Mouse (Mus musculus) brain, adult 2 months (tissue): ENCODE results near the gene Fndc5.
A peak's percentile ranks its signal among the peaks of the same experiment; 100 is the strongest.

ENCODE experiments used
- DNase-seq: peaks from one replicate; pipeline ENCODE4 v3.0.0; 2011; ENCODE audit warnings: low read depth, low spot score

Fndc5 gene

DNA sequence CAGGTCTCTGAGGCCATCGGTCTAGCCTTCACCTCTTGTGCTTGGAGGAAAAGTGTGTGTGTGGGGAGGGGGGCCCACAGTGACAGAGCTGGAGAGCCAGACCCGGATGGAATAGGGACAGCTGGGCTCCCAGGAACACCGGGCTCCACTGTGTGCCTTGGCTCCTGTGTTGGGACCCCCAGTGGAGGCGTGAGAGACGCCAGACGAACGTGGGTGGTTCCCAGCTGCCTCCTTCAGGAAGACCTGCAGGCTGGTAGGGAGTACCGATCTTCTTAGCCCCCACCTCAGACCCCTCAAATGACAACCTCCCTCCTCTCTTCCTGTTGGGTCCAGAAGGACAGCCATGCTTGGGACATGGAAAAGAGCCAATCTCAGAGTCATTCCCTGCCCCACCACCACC is 14.1 kb upstream of the Fndc5 start:
- peak; percentile 69 for DNase-seq

GRCm38 (mm10) chr4:129124652-129125146 is 12.1 kb upstream of the Fndc5 start:
- peak; percentile 59 for DNase-seq

- no peak for DNase-seq
Measured at GRCm38 (mm10) chr4:129125736-129126451, 10.9 kb upstream of the Fndc5 start.

GRCm38 (mm10) chr4:129128582-129129338 is 8.0 kb upstream of the Fndc5 start:
- DNase-seq = peak; percentile 86

DNA sequence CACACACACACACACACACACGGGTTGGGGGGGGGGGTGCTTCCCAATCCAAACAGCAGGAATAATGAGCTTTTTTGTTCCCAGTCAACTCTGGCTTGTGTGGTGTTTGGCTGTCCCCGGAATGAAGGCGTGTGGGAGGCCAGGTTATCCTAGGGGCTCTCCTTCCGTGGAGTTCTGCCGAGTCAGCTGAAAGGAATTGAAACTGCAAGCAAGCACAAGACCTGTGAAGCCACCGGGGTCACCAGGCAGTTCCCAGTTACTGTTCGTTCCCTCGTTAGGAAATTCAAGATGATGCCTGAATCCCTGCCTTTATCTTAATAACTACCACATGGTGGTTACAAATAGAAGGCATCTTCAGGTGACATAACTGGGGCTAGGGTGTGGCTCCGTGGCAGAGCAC is 7.4 kb upstream of the Fndc5 start:
- DNase-seq = no peak

DNA sequence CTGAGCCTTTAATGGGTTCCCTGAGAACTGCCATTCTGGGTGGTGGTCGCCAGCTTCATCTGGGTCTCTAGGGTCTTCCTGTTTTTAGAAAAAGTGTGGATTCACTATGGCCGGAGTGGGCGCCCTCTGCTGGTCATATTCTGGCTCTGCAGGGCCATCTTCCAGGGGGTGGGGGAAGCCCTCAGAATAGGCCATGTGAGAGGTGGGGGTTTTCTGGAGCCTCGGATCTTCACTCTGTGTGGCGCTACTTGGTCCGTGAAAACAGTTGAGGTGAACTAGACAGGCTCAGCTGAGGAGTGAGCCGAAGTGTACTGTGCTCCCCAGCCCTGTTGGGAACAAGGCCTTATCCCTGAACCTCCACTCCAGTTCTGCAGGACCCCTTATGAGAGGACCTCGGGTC is 6.7 kb upstream of the Fndc5 start:
- DNase-seq = peak; percentile 61

DNA sequence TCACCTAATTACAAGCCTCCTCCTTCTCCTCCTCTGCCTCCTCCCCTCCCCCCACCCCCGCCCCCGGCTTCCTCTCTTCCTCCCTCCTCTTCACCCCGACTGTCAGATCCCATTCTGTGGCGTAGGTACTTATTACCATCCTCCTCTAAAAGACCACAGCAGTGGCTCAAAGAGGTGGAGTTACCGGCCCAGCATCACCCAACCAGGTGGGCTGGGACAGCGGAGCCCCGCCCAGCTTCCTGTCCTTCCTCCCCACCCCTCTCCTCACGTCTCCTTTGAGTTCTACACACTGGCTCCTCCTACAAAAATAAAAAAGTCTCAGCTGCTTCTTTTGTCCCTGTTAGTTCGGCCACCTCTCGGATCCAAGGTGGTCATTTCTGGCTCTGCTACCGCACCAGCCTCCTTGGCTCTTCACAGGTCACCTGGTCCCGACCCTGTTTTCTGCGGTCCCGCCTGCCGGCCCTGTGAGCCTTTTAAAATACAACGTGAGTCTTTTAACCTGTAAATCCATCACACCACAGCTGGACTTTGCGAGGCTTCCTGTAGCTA is 6.0 kb upstream of the Fndc5 start:
- peak; percentile 71 for DNase-seq

DNA sequence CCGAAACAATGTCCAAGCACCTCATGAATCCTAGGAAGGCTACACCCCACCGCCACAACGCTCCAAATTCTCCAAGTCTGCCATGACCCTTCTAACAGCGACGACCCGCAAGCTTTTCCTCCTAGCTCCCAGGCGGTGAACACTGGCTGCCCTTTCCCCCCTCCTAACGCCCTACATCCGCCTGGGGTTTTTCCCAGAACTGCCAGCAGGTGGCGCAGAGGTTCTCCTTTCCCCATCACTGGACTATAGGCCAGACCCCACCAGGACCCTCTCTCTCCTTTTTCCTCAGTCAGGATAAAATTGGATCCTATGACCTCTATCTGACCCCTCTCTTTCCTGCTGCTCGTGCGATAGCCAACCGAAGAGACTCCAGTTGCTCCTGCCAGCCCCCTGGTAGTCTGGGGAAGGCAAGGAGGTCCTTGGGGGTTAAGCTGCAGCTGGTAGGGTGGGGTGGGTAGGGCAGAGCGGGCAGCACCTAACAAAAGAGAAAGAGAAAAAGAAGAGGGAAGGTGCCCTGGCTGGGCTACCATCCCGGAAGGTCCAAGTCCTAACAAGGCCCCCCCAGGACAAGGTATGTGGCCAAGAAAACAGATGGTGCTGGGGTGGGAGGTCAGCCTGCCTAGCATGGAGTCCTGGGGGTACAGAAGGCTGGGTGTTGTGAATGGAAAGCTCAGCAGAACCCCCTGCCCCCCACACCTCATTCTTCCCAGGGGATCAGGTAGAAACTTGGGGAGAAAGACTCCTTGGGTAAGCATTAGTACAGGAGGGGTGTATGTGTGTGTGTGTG is 1.8 kb upstream of the Fndc5 start:
- peak; percentile 88 for DNase-seq

- DNase-seq = no peak
Measured at GRCm38 (mm10) chr4:129135637-129136036, 1.2 kb upstream of the Fndc5 start.

DNA sequence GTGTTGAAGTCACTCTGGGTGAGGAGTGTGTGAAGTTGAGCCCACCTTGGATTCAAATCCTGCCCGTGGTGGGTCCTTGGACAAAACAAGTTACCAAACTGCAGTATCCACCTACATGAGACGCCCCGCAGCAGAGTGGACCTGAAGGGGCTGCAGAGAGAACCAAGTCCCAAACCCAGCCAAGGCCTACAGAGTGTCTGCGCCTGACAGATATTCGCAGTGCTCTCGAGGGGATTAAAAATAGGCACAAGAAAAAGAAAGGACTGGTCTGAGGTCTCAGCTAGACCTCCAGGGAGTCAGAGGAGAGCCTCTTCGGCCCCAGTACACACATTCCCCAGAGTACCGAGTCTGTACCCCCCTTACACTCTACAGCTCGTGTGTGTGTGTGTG is 615 bp upstream of the Fndc5 start:
- DNase-seq = no peak

DNA sequence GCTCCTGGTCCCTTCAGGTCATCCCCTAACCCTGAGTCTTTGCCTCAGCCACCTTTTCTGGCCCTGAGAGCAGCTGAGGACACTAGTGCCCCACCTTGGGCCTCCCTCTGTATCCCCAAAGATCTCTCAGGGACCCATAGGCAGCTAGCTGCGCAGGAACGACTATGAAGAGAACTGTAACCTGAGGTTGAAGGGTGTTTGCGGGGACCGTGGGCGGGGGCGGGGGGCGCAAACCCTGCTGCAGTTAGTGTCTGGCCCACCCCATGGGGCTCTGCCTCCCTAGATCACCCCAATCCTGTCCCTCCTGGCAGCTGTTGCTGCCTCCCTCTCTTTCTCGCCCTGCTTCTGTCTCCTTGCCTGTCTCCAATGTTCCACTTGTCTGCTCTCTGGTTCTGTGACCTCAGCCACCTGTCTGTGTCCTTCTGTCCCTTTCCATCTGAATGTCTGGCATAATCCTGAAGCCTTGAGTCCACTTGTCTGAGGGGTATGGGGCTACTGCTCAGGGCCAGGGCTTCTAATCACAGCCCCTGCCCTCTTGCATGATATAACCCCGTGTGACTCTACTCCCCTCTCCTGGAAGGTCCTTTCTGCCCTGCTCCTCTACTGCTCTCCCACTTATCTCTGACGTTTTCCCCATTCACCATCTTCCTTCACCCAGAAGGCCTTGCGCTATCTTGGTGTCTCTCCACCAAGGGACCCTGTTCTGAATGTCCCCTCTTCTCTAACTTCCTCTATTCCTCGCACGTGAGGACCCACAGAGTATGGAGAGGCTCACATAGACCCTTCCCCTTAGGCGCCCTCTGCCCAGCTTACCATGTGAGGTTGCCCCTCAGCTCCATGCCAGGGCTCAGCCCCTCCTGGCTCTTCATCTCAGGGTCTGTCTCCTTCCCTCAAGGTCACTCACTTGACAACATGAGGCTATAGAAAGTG is 858 bp downstream of the Fndc5 start:
- peak; percentile 56 for DNase-seq

GRCm38 (mm10) chr4:129139642-129140041 is 2.8 kb downstream of the Fndc5 start:
- no peak for DNase-seq

- no peak for DNase-seq
Measured at GRCm38 (mm10) chr4:129140808-129141207, 4.0 kb downstream of the Fndc5 start.

DNA sequence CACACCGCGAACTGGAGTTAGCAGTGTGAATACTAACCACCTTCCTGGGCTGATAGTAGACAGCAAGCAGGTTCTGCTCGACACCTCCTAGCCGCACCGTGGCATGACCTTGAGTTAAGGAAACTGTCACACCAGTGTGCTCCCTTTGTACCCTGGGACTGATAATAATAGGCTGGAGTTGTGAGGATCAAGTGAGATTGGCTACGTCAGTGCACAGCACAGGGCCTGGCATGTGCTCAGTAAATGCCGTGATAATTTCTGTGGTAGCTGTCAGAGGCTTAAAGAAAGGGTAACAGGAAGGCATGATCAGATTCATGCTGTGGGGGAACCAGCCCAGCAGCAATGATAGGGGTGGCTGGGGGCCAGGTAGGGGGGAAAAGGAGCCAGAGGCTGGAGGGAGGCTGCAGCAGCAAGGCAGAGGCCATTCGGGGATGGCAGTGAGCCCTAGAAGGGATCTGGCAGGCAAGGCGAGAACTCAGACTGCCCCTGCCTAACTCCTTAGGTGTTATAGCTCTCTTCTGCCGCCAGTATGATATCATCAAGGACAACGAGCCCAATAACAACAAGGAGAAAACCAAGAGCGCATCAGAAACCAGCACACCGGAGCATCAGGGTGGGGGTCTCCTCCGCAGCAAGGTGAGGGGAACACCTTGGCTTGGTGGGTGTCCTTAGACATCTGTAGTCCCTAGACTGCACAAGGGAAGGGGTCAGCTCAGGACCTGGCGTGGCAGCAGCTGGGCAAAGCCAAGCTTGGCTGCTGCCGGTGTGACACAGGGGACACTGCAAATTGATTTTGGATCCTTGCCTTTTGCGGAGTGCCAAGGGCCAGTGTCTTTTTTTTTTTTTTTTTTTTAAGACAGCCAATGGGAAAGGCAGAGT is 5.0 kb downstream of the Fndc5 start:
- DNase-seq = peak; percentile 57

- DNase-seq = no peak
Measured at GRCm38 (mm10) chr4:129142439-129143045, 5.7 kb downstream of the Fndc5 start.

- peak; percentile 57 for DNase-seq
Measured at GRCm38 (mm10) chr4:129143509-129143908, 6.7 kb downstream of the Fndc5 start.

DNA sequence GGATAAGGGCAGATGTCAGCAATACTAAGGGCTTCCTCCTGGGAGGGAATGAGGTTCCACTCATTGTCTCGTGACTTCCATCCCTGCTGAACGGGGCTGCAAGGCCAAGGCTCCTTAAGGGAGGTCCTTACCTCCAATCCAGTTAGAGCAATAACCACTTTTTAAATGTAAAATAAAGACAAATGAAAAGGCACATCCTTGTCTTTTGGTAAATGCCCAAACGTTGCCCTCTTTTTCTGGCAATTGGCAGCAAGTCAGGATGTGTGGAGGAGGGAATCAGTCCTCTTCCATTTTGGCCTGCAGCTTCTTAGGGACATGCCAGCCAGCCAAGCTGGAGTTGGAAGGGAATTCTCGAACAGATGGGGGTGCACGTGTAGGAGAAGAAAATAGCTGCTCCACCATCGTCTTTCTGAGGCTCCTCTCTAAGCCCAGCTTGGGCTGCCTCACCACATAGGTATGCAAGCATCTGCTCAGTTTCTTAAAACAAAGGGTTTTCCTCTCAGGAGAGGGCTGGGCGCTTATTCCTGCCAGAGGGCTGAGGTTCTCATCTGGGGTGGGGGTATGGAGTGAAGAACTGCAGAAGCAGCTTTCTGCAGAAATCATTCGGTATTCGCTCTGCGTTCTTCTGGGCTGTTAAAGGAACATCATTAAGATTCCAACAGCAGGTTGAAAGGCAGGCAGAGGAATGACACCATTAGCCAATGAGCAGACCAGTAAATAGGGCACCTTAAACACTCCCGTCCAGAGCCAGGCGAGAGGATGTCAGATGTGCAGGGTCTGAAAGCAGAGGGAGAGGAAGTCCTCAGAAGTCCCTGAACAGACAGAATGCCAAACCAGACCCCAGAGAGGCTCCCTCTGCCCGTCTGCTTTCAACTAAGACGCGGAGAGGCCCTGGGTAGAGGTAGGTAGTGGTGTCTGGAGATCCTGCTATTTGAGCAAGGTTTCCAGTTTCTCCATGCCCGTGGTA is 7.9 kb downstream of the Fndc5 start:
- DNase-seq = peak; percentile 98

DNA sequence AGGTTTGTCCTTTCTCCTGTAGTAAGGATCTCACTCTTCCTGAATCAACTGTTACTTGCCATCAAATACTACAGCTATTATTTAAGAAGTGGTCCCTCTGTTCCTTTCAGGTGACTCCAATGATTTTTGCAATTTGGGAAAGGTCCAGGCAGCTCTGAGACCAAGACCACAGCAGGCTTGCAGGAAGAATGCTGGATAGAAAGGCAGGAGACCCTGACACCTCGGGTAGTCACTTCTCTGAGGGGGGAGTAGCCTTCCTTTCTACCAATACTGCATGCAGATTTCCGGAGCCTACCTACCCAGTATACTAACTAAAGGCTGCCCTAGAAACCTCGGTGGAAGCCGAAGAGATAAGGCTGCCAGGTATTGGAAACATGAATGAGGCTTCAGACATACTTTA is 8.6 kb downstream of the Fndc5 start:
- DNase-seq = no peak
